Mouse (Mus musculus) kidney, postnatal 36 days (tissue): ENCODE data around the gene Lnpep.

Source experiments
- DNase-seq, 2 experiments: peaks; one replicate each; pipeline ENCODE4 v3.0.0; 2021 to 2022; ENCODE audit warnings: mixed read lengths in 2 of 2

Lnpep gene

DNA sequence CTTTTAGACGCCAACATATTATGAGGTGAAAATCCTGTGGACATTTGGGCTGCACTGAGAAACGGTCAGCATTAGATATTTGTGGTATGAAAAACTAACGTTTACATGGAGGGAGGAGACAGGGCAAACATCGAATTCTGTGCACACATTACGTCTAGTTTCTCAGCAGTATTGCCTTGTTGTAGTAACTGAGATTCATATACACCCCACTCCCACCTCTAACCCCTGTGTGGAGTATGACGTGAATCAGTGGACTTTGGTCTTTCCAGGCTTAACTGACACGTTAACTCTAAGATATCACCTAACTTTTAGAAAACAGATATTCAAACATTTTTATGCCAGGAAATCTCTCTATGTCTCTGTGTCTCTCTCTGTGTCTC lies 133.2 kb downstream of the Lnpep start:
- DNase-seq: no peak

GRCm38 (mm10) chr17:17490820-17491621 lies 133.8 kb downstream of the Lnpep start:
- peak; percentile 28 to 45 for DNase-seq

GRCm38 (mm10) chr17:17485789-17486188 lies 139.1 kb downstream of the Lnpep start:
- DNase-seq: no peak
